Mouse (Mus musculus) liver, postnatal 0 days (tissue): ENCODE results near the gene Slc47a2.

Source experiments
- CTCF ChIP-seq: sonication (generic); IDR thresholded peaks from 2 replicates; pipeline ENCODE4 v1.5.1; 2016; ENCODE audit warnings: antibody characterized with exemption, low read depth
- EP300 ChIP-seq: IDR thresholded peaks from 2 replicates; pipeline ENCODE4 v1.6.1; 2016; ENCODE audit warnings: antibody characterized with exemption, low read depth, mild to moderate bottlenecking

GRCm38 (mm10) chr11:61349337-61349736 is 6.7 kb upstream of the Slc47a2 start:
- TF ChIP-seq CTCF = peak; percentile 92
- no peak for TF ChIP-seq EP300
